Mouse (Mus musculus): ENCODE results near the gene Vmn1r175.
"Not testable (repeated sequence)": the region's sequence is repeated elsewhere in the genome, so short reads cannot be mapped to it uniquely, and the experiment has no call there.

The Vmn1r175 gene

DNA sequence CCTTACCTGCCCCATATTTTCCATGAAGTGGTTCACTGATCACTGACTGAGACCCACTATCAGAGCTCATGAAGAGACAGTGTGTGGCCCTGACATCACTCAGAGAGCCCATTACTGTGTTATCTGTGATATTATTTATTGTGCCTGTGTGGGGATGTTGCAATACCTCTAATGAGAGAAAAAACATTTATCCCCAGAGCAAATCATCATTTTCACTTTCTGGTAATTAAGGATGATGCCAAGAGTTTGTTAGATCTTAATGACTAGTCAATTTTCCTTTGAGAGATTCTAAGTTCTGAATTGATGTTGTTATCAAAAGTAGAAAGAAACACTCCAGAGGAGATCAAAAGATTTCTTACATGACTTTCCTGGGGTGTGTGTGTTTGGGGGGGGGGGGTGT lies at the start of gene Vmn1r175:
TSS of gene Vmn1r175 (minus strand) at position 101 of the 400 bp plus-strand sequence.
- DNase-seq (ENCODE audit: low spot score in 2 of 2) = not testable (repeated sequence)

DNA sequence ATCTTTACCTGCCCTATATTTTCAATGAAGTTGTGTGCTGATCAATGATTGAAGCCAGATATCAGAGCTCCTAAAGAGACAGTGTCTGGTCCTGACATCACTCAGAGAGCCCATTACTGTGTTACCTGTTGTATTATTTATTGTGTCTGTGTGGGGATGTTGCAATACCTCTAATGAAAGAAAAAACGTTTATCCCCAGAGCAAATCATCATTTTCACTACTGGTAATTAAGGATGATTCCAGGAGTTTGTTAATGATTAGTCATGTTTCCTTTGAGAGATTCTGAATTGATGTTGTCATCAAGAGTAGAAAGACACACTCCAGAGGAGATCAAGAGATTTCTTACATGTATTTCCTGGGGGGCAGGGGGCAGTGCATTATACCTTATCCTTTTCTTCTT lies 26.8 kb upstream of the Vmn1r175 start, which contains the start of gene Vmn1r176:
TSS of gene Vmn1r176 (minus strand) at position 101 of the 400 bp plus-strand sequence.
- DNase-seq (ENCODE audit: low spot score in 2 of 2) = not testable (repeated sequence)

DNA sequence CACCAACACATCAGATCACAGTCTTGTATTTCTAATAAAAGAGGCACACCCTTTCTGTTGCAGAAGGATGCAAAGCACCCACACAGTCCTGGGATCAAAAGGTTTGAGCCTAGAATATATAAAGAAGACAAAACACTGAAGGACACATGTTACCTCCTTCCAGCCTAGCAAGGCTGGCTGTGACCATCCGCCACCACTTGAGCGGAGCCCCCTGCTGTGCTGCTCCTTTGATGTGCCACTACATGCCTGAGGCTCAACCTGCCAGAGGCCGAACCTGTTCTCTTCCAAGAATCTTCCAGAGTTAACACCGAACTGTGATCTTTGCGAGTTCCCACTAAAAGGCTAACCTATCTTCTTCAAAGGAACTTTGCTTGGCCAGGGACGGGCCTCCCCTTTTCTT lies 25.9 kb downstream of the Vmn1r175 start:
- no peak for DNase-seq (ENCODE audit: low spot score in 2 of 2)
